Mouse (Mus musculus) heart, adult 2 months (tissue): ENCODE results near the gene Itga2b.

Experiments
- CTCF ChIP-seq: fragments of 200-600 bp; IDR thresholded peaks from 2 replicates; pipeline ENCODE4 v1.8.1; 2022; ENCODE audit warnings: antibody characterized with exemption, mild to moderate bottlenecking, moderate library complexity
- EP300 ChIP-seq: fragments of 200-500 bp; IDR thresholded peaks from 2 replicates; pipeline ENCODE4 v1.6.1; 2011; ENCODE audit warnings: low read depth, low read length, control low read depth; ENCODE audit not compliant: insufficient read depth
- POLR2A ChIP-seq: fragments of 200-500 bp; IDR thresholded peaks from 2 replicates; pipeline ENCODE4 v1.6.1; 2011; ENCODE audit warnings: mild to moderate bottlenecking, low read depth, low read length, control low read depth; ENCODE audit not compliant: insufficient read depth

DNA sequence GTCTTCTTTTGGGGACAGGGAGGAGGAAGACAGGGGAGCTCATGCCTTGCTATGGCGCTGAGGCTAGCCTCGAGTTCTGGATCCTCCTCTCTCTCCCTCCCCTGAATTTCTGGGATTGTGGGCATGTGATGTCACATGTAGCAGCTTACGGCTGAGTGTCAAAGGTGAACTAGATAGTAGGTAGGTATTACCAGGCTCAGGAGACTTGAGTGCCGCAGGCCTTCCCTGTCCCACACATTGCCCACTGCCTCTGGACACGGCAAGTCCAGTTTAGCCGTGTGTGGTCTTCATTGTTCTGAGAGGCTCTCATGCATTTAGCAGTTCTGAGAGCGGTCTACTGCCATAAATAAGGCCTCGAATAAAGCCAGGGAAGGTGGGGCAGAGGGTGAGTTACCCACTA, 56.9 kb downstream of the Itga2b start:
- no peak for TF ChIP-seq POLR2A
- TF ChIP-seq CTCF: no peak
- no peak for TF ChIP-seq EP300
